Mouse (Mus musculus) central nervous system, embryonic 18 days (tissue): ENCODE data around the gene Sclt1. TPM values are rescaled to one million over a fixed set of nuclear protein-coding genes. Genes with fewer than 3 reads are reported as not detected.

Source experiments
- polyA plus RNA-seq: library from polyadenylated mRNA; depleted of rRNA; stranded (reverse); fragments of >200 nt; gene quantifications from 2 replicates; pipeline ENCODE4 v1.2.3, GENCODE M21; 2012; rRNA removed

Gene Sclt1
- polyA plus RNA-seq: 12.8 and 14.3 TPM in 2 replicates

GRCm38 (mm10) chr3:41742278-41742934 is at the start of gene Sclt1, which contains the start of gene D3Ertd751e:
Gene Sclt1, minus strand, starts transcription at chr3:41742514.
Gene D3Ertd751e, plus strand, starts transcription at chr3:41742611.

Other genes with a start within 250 kb of the Sclt1 start
- gene Jade1, start 186.8 kb downstream of the Sclt1 start, polyA plus RNA-seq: 16.8 and 17.3 TPM in 2 replicates
- gene D3Ertd751e, start 97 bp upstream of the Sclt1 start, polyA plus RNA-seq: 3.6 and 3.7 TPM in 2 replicates